Mouse (Mus musculus): ENCODE results near the gene Serpinf2. TPM values are rescaled to one million over a fixed set of nuclear protein-coding genes. Genes with fewer than 3 reads are reported as not detected.

Serpinf2 gene
- polyA plus RNA-seq (2014; fragmentation: Illumina TruSeq; extraction: RNeasy Lipid Tissue Mini Kit (QIAGEN cat#74804); ENCODE audit: low read depth, low replicate concordance), result 152 TPM

GRCm38 (mm10) chr11:75439363-75439762 is at the start of gene Serpinf2:
TSS of gene Serpinf2 (minus strand) at chr11:75439591.

GRCm38 (mm10) chr11:75486601-75487285 is 47.4 kb upstream of the Serpinf2 start, which contains the start of gene Prpf8:
TSS of gene Prpf8 (plus strand) at chr11:75486816.

DNA sequence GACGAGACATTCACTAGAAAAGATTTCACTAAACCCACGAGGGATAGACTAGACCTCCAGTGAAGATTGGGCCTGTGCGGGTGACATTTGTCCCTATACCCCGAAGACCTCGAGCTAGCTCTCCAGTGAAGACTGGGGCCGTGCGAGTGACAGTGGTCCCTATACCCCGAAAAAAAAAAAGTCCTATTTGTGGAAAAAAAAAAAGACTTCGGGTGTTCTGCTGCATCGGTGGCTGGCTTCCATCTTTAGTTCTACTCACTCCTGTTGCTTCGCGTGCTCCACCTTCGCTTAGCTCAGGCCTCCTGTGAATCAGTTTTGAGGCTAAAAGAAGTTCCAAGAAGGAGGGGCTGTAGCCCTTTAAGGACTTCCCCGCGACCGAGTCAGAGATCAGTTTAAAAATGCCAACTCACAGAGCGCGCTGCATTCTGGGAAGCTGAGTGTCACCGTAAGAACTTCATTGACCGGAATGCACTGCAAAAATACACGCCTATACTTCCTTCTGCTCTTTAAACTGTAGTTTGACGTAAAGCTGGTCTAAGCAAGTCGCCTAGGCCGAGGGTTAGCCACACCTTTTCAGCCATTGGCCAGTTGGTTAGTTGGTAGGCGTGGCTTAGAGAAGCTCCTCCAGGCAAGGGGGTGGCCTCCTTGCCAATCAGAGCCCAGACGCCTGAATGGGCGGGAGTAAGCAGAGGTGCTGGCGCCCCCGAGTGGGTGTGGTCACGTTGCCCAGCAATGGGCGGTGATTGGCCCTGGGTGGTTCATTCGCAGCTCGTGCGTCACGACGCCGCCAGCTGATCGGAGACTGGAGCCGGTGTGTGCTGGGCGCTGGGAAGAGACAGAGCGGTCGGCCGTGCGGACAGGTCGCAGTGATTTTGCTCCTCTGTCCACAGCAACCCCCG is 21.7 kb upstream of the Serpinf2 start, which contains the start of gene Tlcd2:
Gene Tlcd2 (plus strand): TSS at position 872 of the 899 bp plus-strand sequence.

GRCm38 (mm10) chr11:75453991-75454930 is 14.9 kb upstream of the Serpinf2 start, which contains the start of gene Wdr81:
TSS of gene Wdr81 (minus strand) at chr11:75454717.

GRCm38 (mm10) chr11:75422013-75422792 is 17.2 kb downstream of the Serpinf2 start, which contains the start of gene Serpinf1:
TSS of gene Serpinf1 (minus strand) at chr11:75422701.

Other genes with a start within 250 kb of the Serpinf2 start
- 3.1 TPM for gene Dph1, start 248.3 kb downstream of the Serpinf2 start, polyA plus RNA-seq (2014; fragmentation: Illumina TruSeq; extraction: RNeasy Lipid Tissue Mini Kit (QIAGEN cat#74804); ENCODE audit: low read depth, low replicate concordance)
- 2.3 TPM for gene Rtn4rl1, start 245.8 kb downstream of the Serpinf2 start, polyA plus RNA-seq (2014; fragmentation: Illumina TruSeq; extraction: RNeasy Lipid Tissue Mini Kit (QIAGEN cat#74804); ENCODE audit: low read depth, low replicate concordance)
- gene Rpa1, start 91.3 kb downstream of the Serpinf2 start, polyA plus RNA-seq (2014; fragmentation: Illumina TruSeq; extraction: RNeasy Lipid Tissue Mini Kit (QIAGEN cat#74804); ENCODE audit: low read depth, low replicate concordance), result 17.9 TPM
- gene Smyd4, start 91.2 kb downstream of the Serpinf2 start, polyA plus RNA-seq (2014; fragmentation: Illumina TruSeq; extraction: RNeasy Lipid Tissue Mini Kit (QIAGEN cat#74804); ENCODE audit: low read depth, low replicate concordance), result 1.7 TPM
- 250 TPM for gene Serpinf1, start 16.9 kb downstream of the Serpinf2 start, polyA plus RNA-seq (2014; fragmentation: Illumina TruSeq; extraction: RNeasy Lipid Tissue Mini Kit (QIAGEN cat#74804); ENCODE audit: low read depth, low replicate concordance)
- 0.90 TPM for gene Wdr81, start 15.1 kb upstream of the Serpinf2 start, polyA plus RNA-seq (2014; fragmentation: Illumina TruSeq; extraction: RNeasy Lipid Tissue Mini Kit (QIAGEN cat#74804); ENCODE audit: low read depth, low replicate concordance)
- gene Tlcd2, start 22.1 kb upstream of the Serpinf2 start, polyA plus RNA-seq (2014; fragmentation: Illumina TruSeq; extraction: RNeasy Lipid Tissue Mini Kit (QIAGEN cat#74804); ENCODE audit: low read depth, low replicate concordance), result 179 TPM
- gene Prpf8, start 47.2 kb upstream of the Serpinf2 start, polyA plus RNA-seq (2014; fragmentation: Illumina TruSeq; extraction: RNeasy Lipid Tissue Mini Kit (QIAGEN cat#74804); ENCODE audit: low read depth, low replicate concordance), result 23.2 TPM
- 3.7 TPM for gene Rilp, start 70.5 kb upstream of the Serpinf2 start, polyA plus RNA-seq (2014; fragmentation: Illumina TruSeq; extraction: RNeasy Lipid Tissue Mini Kit (QIAGEN cat#74804); ENCODE audit: low read depth, low replicate concordance)
- 0.40 TPM for gene Scarf1, start 73.9 kb upstream of the Serpinf2 start, polyA plus RNA-seq (2014; fragmentation: Illumina TruSeq; extraction: RNeasy Lipid Tissue Mini Kit (QIAGEN cat#74804); ENCODE audit: low read depth, low replicate concordance)
- gene Slc43a2, start 92.1 kb upstream of the Serpinf2 start, polyA plus RNA-seq (2014; fragmentation: Illumina TruSeq; extraction: RNeasy Lipid Tissue Mini Kit (QIAGEN cat#74804); ENCODE audit: low read depth, low replicate concordance), result 1.4 TPM
- 56.5 TPM for gene Pitpna, start 148.5 kb upstream of the Serpinf2 start, polyA plus RNA-seq (2014; fragmentation: Illumina TruSeq; extraction: RNeasy Lipid Tissue Mini Kit (QIAGEN cat#74804); ENCODE audit: low read depth, low replicate concordance)
- 12.9 TPM for gene Inpp5k, start 191.4 kb upstream of the Serpinf2 start, polyA plus RNA-seq (2014; fragmentation: Illumina TruSeq; extraction: RNeasy Lipid Tissue Mini Kit (QIAGEN cat#74804); ENCODE audit: low read depth, low replicate concordance)
- 2.9 TPM for gene Myo1c, start 210.9 kb upstream of the Serpinf2 start, polyA plus RNA-seq (2014; fragmentation: Illumina TruSeq; extraction: RNeasy Lipid Tissue Mini Kit (QIAGEN cat#74804); ENCODE audit: low read depth, low replicate concordance)
- gene Crk, start 239.7 kb upstream of the Serpinf2 start, polyA plus RNA-seq (2014; fragmentation: Illumina TruSeq; extraction: RNeasy Lipid Tissue Mini Kit (QIAGEN cat#74804); ENCODE audit: low read depth, low replicate concordance), result 101 TPM

All from liver, adult 10 weeks (tissue).